Mouse (Mus musculus) cerebellum, adult 2 months (tissue): ENCODE measurements around the gene Zfp57.

Source experiments
- CTCF ChIP-seq: fragments of 200-500 bp; IDR thresholded peaks from 2 replicates; pipeline ENCODE4 v1.5.1; 2011; ENCODE audit warnings: low read depth, mild to moderate bottlenecking, control low read depth, low read length, moderate library complexity, borderline replicate concordance; ENCODE audit not compliant: insufficient read depth
- POLR2A ChIP-seq: fragments of 200-500 bp; IDR thresholded peaks from 2 replicates; pipeline ENCODE4 v1.6.1; 2011; ENCODE audit warnings: low read length, control low read depth, borderline replicate concordance; ENCODE audit not compliant: insufficient read depth

DNA sequence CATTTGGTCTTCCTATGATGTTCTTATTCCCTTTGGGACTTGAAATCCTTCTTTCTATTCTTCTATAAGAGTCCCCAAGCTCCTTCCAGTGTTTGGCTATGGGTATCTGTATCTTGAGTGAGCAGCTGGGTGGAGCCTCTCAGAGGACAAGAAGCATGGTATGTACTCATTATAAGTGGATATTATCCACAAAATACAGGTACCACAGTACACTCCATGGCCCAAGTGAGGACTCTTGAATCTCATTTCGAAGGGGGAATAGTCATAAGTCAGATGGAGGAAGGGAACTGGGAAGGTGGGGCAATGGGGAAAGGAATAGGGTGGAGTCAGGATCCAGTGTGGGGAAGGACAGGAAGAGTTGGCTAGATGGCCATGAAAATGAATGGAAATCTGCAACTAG lies 47.9 kb upstream of the Zfp57 start:
- TF ChIP-seq POLR2A (no peak), CTCF (no peak)
